Mouse (Mus musculus) midbrain, postnatal 0 days (tissue): ENCODE results near the gene Gstp1. TPM values are rescaled to one million over a fixed set of nuclear protein-coding genes. Genes with fewer than 3 reads are reported as not detected.
A peak's percentile ranks its signal among the peaks of the same experiment; 100 is the strongest.

ENCODE experiments used
- ATAC-seq: fragments of 200-750 bp; cut with Nextera tagmentation; 2 replicates; pipeline ENCODE4 v1.8.0; 2017; ENCODE audit warnings: moderate number of reproducible peaks, mild to moderate bottlenecking, moderate TSS enrichment, moderate library complexity; ENCODE audit not compliant: low FRiP score
- DNase-seq: peaks from one replicate; pipeline ENCODE4 v3.0.0-alpha.2; 2015; ENCODE audit warnings: low spot score
- H3K27ac ChIP-seq: fragments of 300-500 bp; sonication (generic); 2 replicates; pipeline ENCODE4 v1.5.1; 2014; ENCODE audit warnings: low read depth, mild to moderate bottlenecking, low read length, mixed read lengths
- H3K27me3 ChIP-seq: fragments of 300-500 bp; sonication (generic); 2 replicates; pipeline ENCODE4 v1.6.1; 2014; ENCODE audit warnings: low read length, control low read depth, mixed read lengths; ENCODE audit not compliant: insufficient read depth
- H3K36me3 ChIP-seq: fragments of 300-500 bp; sonication (generic); 2 replicates; pipeline ENCODE4 v1.6.1; 2014; ENCODE audit warnings: low read length, control low read depth, mixed read lengths; ENCODE audit not compliant: insufficient read depth
- H3K4me1 ChIP-seq: fragments of 300-500 bp; sonication (generic); 2 replicates; pipeline ENCODE4 v1.6.1; 2014; ENCODE audit warnings: mild to moderate bottlenecking, control low read depth, antibody characterized with exemption, low read length, mixed read lengths; ENCODE audit not compliant: insufficient read depth
- H3K4me2 ChIP-seq: fragments of 300-500 bp; sonication (generic); 2 replicates; pipeline ENCODE4 v1.6.1; 2014; ENCODE audit warnings: low read depth, mild to moderate bottlenecking, low read length, mixed read lengths; ENCODE audit not compliant: poor library complexity, severe bottlenecking
- H3K4me3 ChIP-seq: fragments of 300-500 bp; sonication (generic); 2 replicates; pipeline ENCODE4 v1.5.1; 2014; ENCODE audit warnings: low read depth, mild to moderate bottlenecking, low read length, moderate library complexity
- H3K9ac ChIP-seq: fragments of 300-500 bp; sonication (generic); replicated peaks from 2 replicates; pipeline ENCODE4 v1.6.1; 2014; ENCODE audit warnings: mild to moderate bottlenecking, low read length, moderate library complexity, mixed read lengths; ENCODE audit not compliant: poor library complexity, severe bottlenecking
- H3K9me3 ChIP-seq: fragments of 300-500 bp; sonication (generic); 2 replicates; pipeline ENCODE4 v1.6.1; 2016; ENCODE audit warnings: low read length, control low read depth
- CTCF ChIP-seq: IDR thresholded peaks from 2 replicates; pipeline ENCODE4 v1.5.1; 2016; ENCODE audit warnings: antibody characterized with exemption, mild to moderate bottlenecking
- WGBS: fragments of 180-500 bp; shearing (Covaris S2); extraction: QIAGEN DNeasy Blood & Tissue Kit; methylation state at CpG from one replicate; pipeline ENCODE4 v1.1.7; 2014; 5-methylcytosine and 5-hydroxymethylcytosine counted together
- polyA plus RNA-seq: library from polyadenylated mRNA; unstranded; fragments of >200 nt; fragmentation: Nextera tagmentation; extraction: Ambion mirVana; gene quantifications from 2 replicates; pipeline ENCODE4 v1.2.1, GENCODE M21; 2015
- total RNA-seq: library from RNA; depleted of rRNA; stranded (reverse); fragments of >200 nt; gene quantifications from 2 replicates; pipeline ENCODE4 v1.2.3, GENCODE M21; 2014; rRNA removed

The Gstp1 gene
- total RNA-seq (268 and 350 TPM in 2 replicates), polyA plus RNA-seq (665 and 685 TPM in 2 replicates)

GRCm38 (mm10) chr19:4037788-4038232 lies at the start of gene Gstp1:
TSS of gene Gstp1 (minus strand) at chr19:4037985.
- H3K4me1 ChIP-seq, result peaks cover 4% of the 10 kb centered on the region; the same call in 1 of the 2 replicates
- ATAC-seq (peak; percentile 88), DNase-seq (peak; percentile 89)
- peaks cover 2% of the 10 kb centered on the region; the same call in 1 of the 2 replicates for H3K36me3 ChIP-seq
- H3K4me3 ChIP-seq, result peak within 1 kb of the TSS; percentile 50
- H3K27ac ChIP-seq, result peak within 1 kb of the TSS; percentile 73
- H3K27me3 ChIP-seq, result no peaks in the 10 kb centered on the region
- peak within 1 kb of the TSS; percentile 55 for H3K9ac ChIP-seq
- WGBS, result 0% methylated on average over 24 of the region's 26 CpGs
- H3K9me3 ChIP-seq, result no peaks in the 10 kb centered on the region
- peak within 1 kb of the TSS; percentile 75 for H3K4me2 ChIP-seq
- peak; percentile 50 for TF ChIP-seq CTCF

GRCm38 (mm10) chr19:4087090-4087489 lies 49.3 kb upstream of the Gstp1 start:
- TF ChIP-seq CTCF, result no peak
- Histone ChIP-seq H3K4me3 (no peak overlapping the region), H3K27ac (no peak overlapping the region), H3K9ac (no peak overlapping the region), H3K36me3 (no peaks in the 10 kb centered on the region), H3K27me3 (no peaks in the 10 kb centered on the region), H3K9me3 (no peaks in the 10 kb centered on the region), H3K4me2 (no peak overlapping the region), H3K4me1 (no peaks in the 10 kb centered on the region)
- no peak for ATAC-seq
- no peak for DNase-seq
- WGBS, result 86% methylated on average over 5 of the region's 5 CpGs

- Histone ChIP-seq H3K27ac (no peak overlapping the region), H3K4me1 (no peaks in the 10 kb centered on the region), H3K27me3 (no peaks in the 10 kb centered on the region), H3K36me3 (no peaks in the 10 kb centered on the region), H3K9me3 (no peaks in the 10 kb centered on the region), H3K4me3 (no peak overlapping the region), H3K9ac (no peak overlapping the region), H3K4me2 (no peak overlapping the region)
- WGBS, result 90% methylated on average over 15 of the region's 15 CpGs
- TF ChIP-seq CTCF, result no peak
- no peak for DNase-seq
- ATAC-seq, result no peak
These were observed 48.4 kb upstream of the Gstp1 start for GRCm38 (mm10) chr19:4086156-4086555.

- 88% methylated on average over 1 of the region's 1 CpGs for WGBS
- Histone ChIP-seq H3K4me2 (no peak overlapping the region), H3K4me1 (no peaks in the 10 kb centered on the region), H3K9ac (no peak overlapping the region), H3K36me3 (no peaks in the 10 kb centered on the region), H3K9me3 (no peaks in the 10 kb centered on the region), H3K4me3 (no peak overlapping the region), H3K27ac (no peak overlapping the region), H3K27me3 (no peaks in the 10 kb centered on the region)
- ATAC-seq (no peak), DNase-seq (no peak)
- TF ChIP-seq CTCF, result peak; percentile 44
These were observed 47.2 kb upstream of the Gstp1 start for GRCm38 (mm10) chr19:4084984-4085383.

- Histone ChIP-seq H3K27me3 (no peaks in the 10 kb centered on the region), H3K9me3 (no peaks in the 10 kb centered on the region), H3K9ac (no peak overlapping the region), H3K4me1 (no peaks in the 10 kb centered on the region), H3K27ac (no peak overlapping the region), H3K4me2 (no peak overlapping the region), H3K4me3 (no peak overlapping the region), H3K36me3 (no peaks in the 10 kb centered on the region)
- TF ChIP-seq CTCF, result no peak
- 31% methylated on average over 8 of the region's 8 CpGs for WGBS
- DNase-seq (no peak), ATAC-seq (no peak)
These were observed 46.0 kb upstream of the Gstp1 start for GRCm38 (mm10) chr19:4083826-4084225.

- no peaks in the 10 kb centered on the region for H3K9me3 ChIP-seq
- DNase-seq (no peak), ATAC-seq (no peak)
- H3K4me2 ChIP-seq, result no peak overlapping the region
- TF ChIP-seq CTCF, result no peak
- no peaks in the 10 kb centered on the region for H3K4me1 ChIP-seq
- no peak overlapping the region for H3K27ac ChIP-seq
- H3K27me3 ChIP-seq, result no peaks in the 10 kb centered on the region
- H3K9ac ChIP-seq, result no peak overlapping the region
- H3K36me3 ChIP-seq, result no peaks in the 10 kb centered on the region
- H3K4me3 ChIP-seq, result no peak overlapping the region
- 83% methylated on average over 7 of the region's 7 CpGs for WGBS
These were observed 45.5 kb upstream of the Gstp1 start for GRCm38 (mm10) chr19:4083316-4083715.
